Mouse (Mus musculus) liver, postnatal 0 days (tissue): Measurements from ENCODE around the gene Elmo1. TPM values are rescaled to one million over a fixed set of nuclear protein-coding genes. Genes with fewer than 3 reads are reported as not detected.

Experiments
- ATAC-seq: fragments of 200-750 bp; cut with Nextera tagmentation; 2 replicates; pipeline ENCODE4 v1.8.0; 2017; ENCODE audit warnings: mild to moderate bottlenecking, moderate library complexity
- DNase-seq: peaks from one replicate; pipeline ENCODE4 v3.0.0-alpha.2; 2016
- H3K27ac ChIP-seq: fragments of 300-500 bp; sonication (generic); 2 replicates; pipeline ENCODE4 v1.5.1; 2014; ENCODE audit warnings: antibody characterized with exemption, moderate library complexity, mild to moderate bottlenecking, low read depth
- H3K27me3 ChIP-seq: fragments of 300-500 bp; sonication (generic); 2 replicates; pipeline ENCODE4 v1.6.1; 2014; ENCODE audit warnings: low read length, control low read depth, mixed read lengths; ENCODE audit not compliant: insufficient read depth
- H3K36me3 ChIP-seq: fragments of 300-500 bp; sonication (generic); replicated peaks from 2 replicates; pipeline ENCODE4 v1.6.1; 2014; ENCODE audit warnings: mild to moderate bottlenecking, control low read depth, low read length, moderate library complexity, mixed read lengths; ENCODE audit not compliant: insufficient read depth
- H3K4me1 ChIP-seq: fragments of 300-500 bp; sonication (generic); 2 replicates; pipeline ENCODE4 v1.6.1; 2014; ENCODE audit warnings: antibody characterized with exemption, mild to moderate bottlenecking, control low read depth; ENCODE audit not compliant: insufficient read depth
- H3K4me2 ChIP-seq: fragments of 300-500 bp; sonication (generic); 2 replicates; pipeline ENCODE4 v1.6.1; 2014; ENCODE audit warnings: low read depth, mild to moderate bottlenecking, low read length, moderate library complexity, mixed read lengths
- H3K4me3 ChIP-seq: fragments of 300-500 bp; sonication (generic); 2 replicates; pipeline ENCODE4 v1.5.1; 2014; ENCODE audit warnings: low read depth, low read length
- H3K9ac ChIP-seq: fragments of 300-500 bp; sonication (generic); replicated peaks from 2 replicates; pipeline ENCODE4 v1.6.1; 2014; ENCODE audit warnings: mild to moderate bottlenecking, moderate library complexity
- H3K9me3 ChIP-seq: fragments of 300-500 bp; sonication (generic); 2 replicates; pipeline ENCODE4 v1.6.1; 2016; ENCODE audit warnings: mild to moderate bottlenecking, control low read depth, low read length, mixed read lengths
- CTCF ChIP-seq: sonication (generic); IDR thresholded peaks from 2 replicates; pipeline ENCODE4 v1.5.1; 2016; ENCODE audit warnings: antibody characterized with exemption, low read depth
- EP300 ChIP-seq: IDR thresholded peaks from 2 replicates; pipeline ENCODE4 v1.6.1; 2016; ENCODE audit warnings: antibody characterized with exemption, low read depth, mild to moderate bottlenecking
- WGBS: fragments of 180-500 bp; shearing (Covaris S2); extraction: QIAGEN DNeasy Blood & Tissue Kit; methylation state at CpG from one replicate; pipeline ENCODE4 v1.1.7; 2014; ENCODE audit not compliant: insufficient replicate concordance; 5-methylcytosine and 5-hydroxymethylcytosine counted together
- polyA plus RNA-seq: library from polyadenylated mRNA; unstranded; fragments of >200 nt; fragmentation: Nextera tagmentation; extraction: Ambion mirVana; gene quantifications from 2 replicates; pipeline ENCODE4 v1.2.1, GENCODE M21; 2015

Gene Elmo1
- polyA plus RNA-seq, 1 experiment from 2014 or later = 3.1 TPM

- Histone ChIP-seq H3K36me3 (no peaks in the 10 kb centered on the region), H3K4me1 (no peaks in the 10 kb centered on the region), H3K9ac (no peak overlapping the region), H3K4me2 (no peak overlapping the region), H3K27me3 (no peaks in the 10 kb centered on the region), H3K27ac (no peak overlapping the region), H3K9me3 (no peaks in the 10 kb centered on the region), H3K4me3 (no peak overlapping the region)
- no peak for DNase-seq
- TF ChIP-seq EP300 (no peak), CTCF (no peak)
- no peak for ATAC-seq
Measured at GRCm38 (mm10) chr13:20220414-20220813, 130.0 kb downstream of the Elmo1 start.

GRCm38 (mm10) chr13:20227923-20228705 is 137.7 kb downstream of the Elmo1 start:
- ATAC-seq = no peak
- H3K9ac ChIP-seq = no peak overlapping the region
- H3K4me1 ChIP-seq = peaks cover 10% of the 10 kb centered on the region
- no peaks in the 10 kb centered on the region for H3K9me3 ChIP-seq
- no peak overlapping the region for H3K27ac ChIP-seq
- H3K36me3 ChIP-seq = no peaks in the 10 kb centered on the region
- DNase-seq = no peak
- 69% methylated on average over 11 of the region's 11 CpGs for WGBS
- H3K4me2 ChIP-seq = no peak overlapping the region
- TF ChIP-seq CTCF = no peak
- no peak for TF ChIP-seq EP300
- H3K4me3 ChIP-seq = no peak overlapping the region
- H3K27me3 ChIP-seq = no peaks in the 10 kb centered on the region

GRCm38 (mm10) chr13:20231837-20232728 is 141.7 kb downstream of the Elmo1 start:
- ATAC-seq (no peak), DNase-seq (peak; percentile 46)
- TF ChIP-seq CTCF (no peak), EP300 (no peak)
- WGBS = 29% methylated on average over 11 of the region's 11 CpGs
- H3K27ac ChIP-seq = no peak overlapping the region
- H3K27me3 ChIP-seq = no peaks in the 10 kb centered on the region
- no peak overlapping the region for H3K4me3 ChIP-seq
- H3K36me3 ChIP-seq = no peaks in the 10 kb centered on the region
- peaks cover 10% of the 10 kb centered on the region for H3K4me1 ChIP-seq
- H3K9me3 ChIP-seq = no peaks in the 10 kb centered on the region
- H3K9ac ChIP-seq = no peak overlapping the region
- H3K4me2 ChIP-seq = no peak overlapping the region

- no peak overlapping the region for H3K4me3 ChIP-seq
- WGBS = 86% methylated on average over 7 of the region's 7 CpGs
- peaks cover 10% of the 10 kb centered on the region for H3K4me1 ChIP-seq
- no peaks in the 10 kb centered on the region for H3K36me3 ChIP-seq
- DNase-seq (no peak), ATAC-seq (no peak)
- TF ChIP-seq EP300 (no peak), CTCF (no peak)
- no peak overlapping the region for H3K27ac ChIP-seq
- no peak overlapping the region for H3K4me2 ChIP-seq
- no peaks in the 10 kb centered on the region for H3K9me3 ChIP-seq
- no peak overlapping the region for H3K9ac ChIP-seq
- H3K27me3 ChIP-seq = no peaks in the 10 kb centered on the region
Measured at GRCm38 (mm10) chr13:20233707-20234106, 143.3 kb downstream of the Elmo1 start.

- Histone ChIP-seq H3K9me3 (no peaks in the 10 kb centered on the region), H3K27ac (no peak overlapping the region), H3K4me2 (no peak overlapping the region), H3K36me3 (no peaks in the 10 kb centered on the region), H3K4me3 (no peak overlapping the region), H3K4me1 (0 out of 2 replicates have a peak, but pooled peaks cover 2% of the 10 kb centered on the region), H3K27me3 (no peaks in the 10 kb centered on the region), H3K9ac (no peak overlapping the region)
- 69% methylated on average over 5 of the region's 5 CpGs for WGBS
- TF ChIP-seq EP300 = no peak
- TF ChIP-seq CTCF = no peak
- DNase-seq (no peak), ATAC-seq (no peak)
Measured at GRCm38 (mm10) chr13:20237615-20238014, 147.2 kb downstream of the Elmo1 start.

- WGBS = 54% methylated on average over 3 of the region's 3 CpGs
- Histone ChIP-seq H3K4me3 (no peak overlapping the region), H3K9me3 (no peaks in the 10 kb centered on the region), H3K9ac (no peak overlapping the region), H3K4me2 (no peak overlapping the region), H3K27ac (no peak overlapping the region), H3K27me3 (no peaks in the 10 kb centered on the region), H3K4me1 (no peaks in the 10 kb centered on the region), H3K36me3 (no peaks in the 10 kb centered on the region)
- DNase-seq = no peak
- TF ChIP-seq EP300 (no peak), CTCF (no peak)
- no peak for ATAC-seq
Measured at GRCm38 (mm10) chr13:20238146-20238545, 147.8 kb downstream of the Elmo1 start.
